Mouse (Mus musculus) hindbrain, embryonic 12.5 days (tissue): ENCODE data around the gene N4bp1. TPM values are rescaled to one million over a fixed set of nuclear protein-coding genes. Genes with fewer than 3 reads are reported as not detected.

Experiments used
- ATAC-seq: fragments of 200-750 bp; cut with Nextera tagmentation; 2 replicates; pipeline ENCODE4 v1.8.0; 2017; ENCODE audit warnings: moderate TSS enrichment; ENCODE audit not compliant: low FRiP score
- H3K27ac ChIP-seq: fragments of 300-500 bp; sonication (generic); 2 replicates; pipeline ENCODE4 v1.5.1; 2016; ENCODE audit warnings: mild to moderate bottlenecking
- H3K27me3 ChIP-seq: fragments of 300-500 bp; sonication (generic); 2 replicates; pipeline ENCODE4 v1.6.1; 2016; ENCODE audit warnings: mild to moderate bottlenecking
- H3K36me3 ChIP-seq: fragments of 300-500 bp; sonication (generic); 2 replicates; pipeline ENCODE4 v1.6.1; 2016; ENCODE audit warnings: mild to moderate bottlenecking
- H3K4me1 ChIP-seq: fragments of 300-500 bp; sonication (generic); 2 replicates; pipeline ENCODE4 v1.6.1; 2016
- H3K4me2 ChIP-seq: fragments of 300-500 bp; sonication (generic); replicated peaks from 2 replicates; pipeline ENCODE4 v1.6.1; 2016; ENCODE audit warnings: mild to moderate bottlenecking
- H3K4me3 ChIP-seq: fragments of 300-500 bp; sonication (generic); 2 replicates; pipeline ENCODE4 v1.5.1; 2016; ENCODE audit warnings: mild to moderate bottlenecking
- H3K9ac ChIP-seq: fragments of 300-500 bp; sonication (generic); 2 replicates; pipeline ENCODE4 v1.6.1; 2016; ENCODE audit warnings: mild to moderate bottlenecking, moderate library complexity
- H3K9me3 ChIP-seq: fragments of 300-500 bp; sonication (generic); replicated peaks from 2 replicates; pipeline ENCODE4 v1.6.1; 2016; ENCODE audit warnings: mild to moderate bottlenecking
- WGBS: fragments of 180-500 bp; shearing (Covaris S2); methylation state at CpG from one replicate; pipeline ENCODE4 v1.1.7; 2016; 5-methylcytosine and 5-hydroxymethylcytosine counted together
- polyA plus RNA-seq: library from polyadenylated mRNA; unstranded; fragments of >200 nt; fragmentation: Nextera tagmentation; extraction: Ambion mirVana; gene quantifications from 2 replicates; pipeline ENCODE4 v1.2.1, GENCODE M21; 2016

The N4bp1 gene
- polyA plus RNA-seq, 1 experiment from 2014 or later: 13.2 TPM

DNA sequence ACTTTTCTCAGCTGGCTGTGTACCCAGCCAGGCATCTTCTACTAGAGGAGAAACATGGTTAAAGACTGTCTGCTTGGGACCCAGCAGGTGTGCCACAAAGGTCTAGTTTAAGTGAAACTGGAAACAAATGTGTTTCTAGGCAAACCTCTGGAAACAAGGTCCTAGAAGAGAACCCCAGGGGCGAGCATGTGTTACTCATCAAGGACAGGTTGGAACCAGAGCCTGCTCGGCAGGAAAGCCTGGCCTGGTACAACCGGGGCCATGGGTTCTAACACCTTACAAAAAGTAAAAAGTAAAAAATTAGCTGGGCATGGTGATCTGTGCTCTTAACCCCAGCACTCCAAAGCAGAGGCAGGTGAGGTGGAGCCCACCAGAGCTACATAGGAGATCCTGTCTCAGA, 38.0 kb downstream of the N4bp1 start:
- H3K9ac ChIP-seq: no peak overlapping the region
- no peak overlapping the region for H3K4me3 ChIP-seq
- no peaks in the 10 kb centered on the region for H3K4me1 ChIP-seq
- no peak overlapping the region for H3K4me2 ChIP-seq
- no peaks in the 10 kb centered on the region for H3K9me3 ChIP-seq
- WGBS: 90% methylated on average over 3 of the region's 3 CpGs
- no peaks in the 10 kb centered on the region for H3K27me3 ChIP-seq
- H3K36me3 ChIP-seq: peaks cover 50% of the 10 kb centered on the region
- no peak for ATAC-seq
- H3K27ac ChIP-seq: no peak overlapping the region

DNA sequence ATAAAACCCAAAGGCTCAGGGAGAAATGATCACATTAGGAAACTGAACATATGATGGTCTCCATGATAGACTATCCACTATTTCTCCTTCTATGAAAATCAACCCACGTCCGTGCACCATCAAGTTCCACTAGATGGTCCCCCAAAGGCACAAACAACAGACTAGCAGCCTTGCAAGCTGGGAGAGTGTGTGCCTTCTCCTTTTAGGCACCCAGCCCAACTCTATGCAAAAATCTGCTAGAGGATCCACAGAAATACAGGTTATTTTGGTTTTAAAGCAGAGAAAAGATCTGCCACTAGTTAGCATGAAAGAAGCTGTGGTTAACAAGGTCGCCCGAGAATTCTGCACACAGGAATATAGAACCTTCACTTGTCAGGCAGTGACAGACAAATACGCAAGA, 39.2 kb downstream of the N4bp1 start:
- no peaks in the 10 kb centered on the region for H3K27me3 ChIP-seq
- ATAC-seq: no peak
- 96% methylated on average over 5 of the region's 5 CpGs for WGBS
- no peaks in the 10 kb centered on the region for H3K9me3 ChIP-seq
- H3K4me3 ChIP-seq: no peak overlapping the region
- no peak overlapping the region for H3K27ac ChIP-seq
- no peak overlapping the region for H3K9ac ChIP-seq
- no peak overlapping the region for H3K4me2 ChIP-seq
- peaks cover 61% of the 10 kb centered on the region for H3K36me3 ChIP-seq
- no peaks in the 10 kb centered on the region for H3K4me1 ChIP-seq

DNA sequence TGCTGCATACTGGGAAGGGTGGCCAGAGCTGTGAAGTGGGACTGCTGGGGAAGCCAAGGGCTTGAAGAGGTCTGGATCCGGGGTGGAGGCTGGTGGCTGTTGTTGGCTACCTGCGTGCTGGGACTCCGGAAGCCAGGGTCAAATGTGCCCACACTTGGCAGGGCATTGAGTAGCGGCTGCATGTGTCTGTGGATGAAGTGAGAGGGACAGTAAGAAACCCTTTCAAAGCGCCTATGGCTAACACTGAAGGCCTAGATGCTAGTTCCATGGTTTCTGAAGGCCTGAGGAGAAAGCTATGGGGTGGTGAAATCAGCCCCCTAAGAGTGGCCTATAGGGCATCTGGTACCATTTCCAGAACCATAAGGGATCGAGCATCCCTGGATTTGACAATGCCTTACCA, 40.2 kb downstream of the N4bp1 start:
- no peak for ATAC-seq
- Histone ChIP-seq H3K36me3 (peaks cover 65% of the 10 kb centered on the region), H3K4me3 (no peak overlapping the region), H3K9me3 (no peaks in the 10 kb centered on the region), H3K4me2 (no peak overlapping the region), H3K27ac (no peak overlapping the region), H3K4me1 (no peaks in the 10 kb centered on the region), H3K27me3 (no peaks in the 10 kb centered on the region), H3K9ac (no peak overlapping the region)
- 95% methylated on average over 6 of the region's 6 CpGs for WGBS

DNA sequence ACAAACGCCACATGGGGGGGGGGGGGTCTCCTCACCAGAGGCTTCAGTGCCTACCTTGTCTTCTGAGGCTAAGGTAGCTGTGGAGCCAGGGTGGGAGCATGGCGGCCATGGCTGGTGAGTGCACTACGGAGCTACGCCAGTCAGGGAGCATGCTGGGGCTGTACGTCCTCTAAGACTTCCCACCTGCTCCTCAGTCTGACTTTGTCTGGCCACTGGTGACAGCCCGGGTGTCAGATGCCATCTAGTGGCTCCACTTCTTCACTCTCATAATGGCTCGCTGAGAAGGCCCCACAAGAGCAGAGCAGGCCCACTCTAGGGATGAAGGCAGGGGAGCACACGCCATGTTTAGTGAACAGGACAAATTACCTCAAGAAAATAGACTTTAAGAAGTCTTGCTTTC, 41.2 kb downstream of the N4bp1 start:
- Histone ChIP-seq H3K4me2 (no peak overlapping the region), H3K9ac (no peak overlapping the region), H3K27ac (no peak overlapping the region), H3K4me1 (no peaks in the 10 kb centered on the region), H3K27me3 (no peaks in the 10 kb centered on the region), H3K9me3 (no peaks in the 10 kb centered on the region), H3K4me3 (no peak overlapping the region), H3K36me3 (peaks cover 72% of the 10 kb centered on the region)
- WGBS: 63% methylated on average over 8 of the region's 8 CpGs
- peak; percentile 50; the same call in 1 of the 2 replicates for ATAC-seq

DNA sequence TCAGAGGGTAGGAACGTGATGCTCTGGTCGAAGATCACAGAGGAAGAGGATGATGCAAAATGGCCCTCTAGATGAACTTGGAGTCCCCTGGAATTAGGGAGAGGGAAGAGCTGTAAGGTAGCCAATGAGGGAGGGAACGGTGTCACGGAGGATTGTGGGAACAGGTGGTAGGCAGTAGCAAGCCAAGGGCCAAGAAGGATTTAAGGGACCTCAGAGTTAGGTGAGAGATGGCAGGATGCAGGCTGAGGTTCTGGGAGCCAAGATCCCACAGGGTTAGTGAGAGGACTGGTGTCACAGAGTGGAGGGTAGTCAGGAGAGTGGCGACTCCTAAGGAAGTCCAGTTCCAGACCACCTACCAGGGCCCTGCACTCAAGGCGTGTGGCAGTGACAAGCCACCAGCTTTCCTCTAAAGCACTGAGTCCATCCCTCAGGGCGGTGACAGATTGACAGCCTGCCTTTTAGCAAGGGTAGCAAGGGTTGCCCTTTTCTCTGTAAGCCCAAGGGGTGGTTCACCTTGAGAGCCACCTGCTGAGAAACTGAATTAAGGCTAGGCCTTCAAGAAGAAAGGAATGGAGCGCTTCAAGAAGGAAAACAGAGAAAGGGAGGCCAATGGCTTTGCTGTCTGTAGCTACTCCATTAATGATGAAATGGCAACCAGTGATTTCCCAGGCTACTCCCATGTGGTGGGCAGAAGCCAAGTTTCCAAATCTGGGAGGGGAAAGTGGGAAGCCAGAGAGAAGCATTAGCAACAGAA, 43.3 kb downstream of the N4bp1 start:
- H3K4me2 ChIP-seq: no peak overlapping the region
- no peak overlapping the region for H3K27ac ChIP-seq
- H3K4me1 ChIP-seq: no peaks in the 10 kb centered on the region
- 87% methylated on average over 8 of the region's 8 CpGs for WGBS
- no peak overlapping the region for H3K4me3 ChIP-seq
- H3K27me3 ChIP-seq: no peaks in the 10 kb centered on the region
- peaks cover 58% of the 10 kb centered on the region for H3K36me3 ChIP-seq
- no peaks in the 10 kb centered on the region for H3K9me3 ChIP-seq
- no peak for ATAC-seq
- H3K9ac ChIP-seq: no peak overlapping the region

DNA sequence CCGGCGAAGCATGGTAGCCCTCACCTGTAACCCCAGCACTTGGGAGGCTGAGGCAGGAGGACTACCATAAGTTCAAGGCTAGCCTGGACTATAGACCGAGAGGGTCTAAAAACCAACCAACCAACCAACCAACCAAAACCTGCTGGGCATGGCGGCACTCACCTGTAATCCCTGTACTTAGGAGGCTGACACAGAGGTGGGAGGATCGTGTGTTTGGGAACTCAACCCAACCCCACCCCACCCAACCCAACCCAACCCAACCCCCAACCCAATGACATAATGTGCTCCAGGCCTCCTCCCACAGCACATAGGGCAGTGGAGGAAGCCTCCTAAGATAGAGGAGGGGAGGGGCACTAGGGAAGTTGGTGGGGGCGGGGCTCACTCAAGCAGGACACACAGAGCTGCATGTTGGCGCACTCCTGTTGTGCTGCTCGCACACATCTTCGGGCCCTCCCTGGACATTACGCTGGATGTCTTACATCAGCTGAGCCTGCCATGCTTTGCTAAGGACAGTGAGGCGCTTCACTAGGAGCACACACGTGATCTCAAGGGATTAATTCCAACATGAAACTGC, 44.9 kb downstream of the N4bp1 start:
- H3K4me3 ChIP-seq: no peak overlapping the region
- peaks cover 53% of the 10 kb centered on the region for H3K36me3 ChIP-seq
- no peak overlapping the region for H3K27ac ChIP-seq
- no peak overlapping the region for H3K4me2 ChIP-seq
- 95% methylated on average over 12 of the region's 12 CpGs for WGBS
- no peaks in the 10 kb centered on the region for H3K9me3 ChIP-seq
- H3K27me3 ChIP-seq: no peaks in the 10 kb centered on the region
- no peak overlapping the region for H3K9ac ChIP-seq
- ATAC-seq: no peak
- H3K4me1 ChIP-seq: no peaks in the 10 kb centered on the region

DNA sequence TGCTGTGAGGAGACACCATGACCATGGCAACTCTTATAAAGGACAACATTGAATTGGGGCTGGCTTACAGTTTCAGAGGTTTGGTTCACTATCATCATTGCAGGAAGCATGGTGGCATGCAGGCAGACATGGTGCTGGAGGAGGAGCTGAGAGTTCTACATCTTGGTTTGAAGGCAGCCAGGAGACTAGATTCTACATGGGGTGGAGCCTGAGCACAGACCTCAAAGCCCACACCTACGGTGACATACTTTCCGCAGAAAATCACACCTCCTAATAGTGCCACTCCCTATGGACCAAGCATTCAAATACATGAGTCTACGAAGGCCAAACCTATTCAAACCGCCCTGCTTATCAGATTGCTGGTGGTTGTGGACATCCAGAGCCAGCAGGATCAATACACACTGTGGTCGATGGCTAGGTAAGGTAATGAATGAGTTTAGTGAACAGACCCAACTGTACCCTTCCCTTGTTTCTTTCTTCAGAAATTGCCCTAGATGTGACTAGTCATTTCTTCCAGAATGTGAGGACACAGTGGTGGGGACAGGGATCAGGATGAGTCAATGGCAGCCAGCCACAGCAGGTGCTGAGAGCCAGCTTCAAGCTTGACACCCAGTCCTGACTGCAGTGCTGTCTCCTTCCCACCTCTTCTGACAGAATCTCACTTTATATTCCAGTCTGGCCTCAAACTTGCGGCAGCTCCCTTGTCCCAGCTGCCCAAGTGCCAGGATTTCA, 46.2 kb downstream of the N4bp1 start:
- H3K9ac ChIP-seq: no peak overlapping the region
- no peaks in the 10 kb centered on the region for H3K4me1 ChIP-seq
- peaks cover 44% of the 10 kb centered on the region for H3K36me3 ChIP-seq
- H3K4me2 ChIP-seq: no peak overlapping the region
- WGBS: 95% methylated on average over 6 of the region's 6 CpGs
- no peak overlapping the region for H3K27ac ChIP-seq
- H3K4me3 ChIP-seq: no peak overlapping the region
- no peaks in the 10 kb centered on the region for H3K9me3 ChIP-seq
- no peaks in the 10 kb centered on the region for H3K27me3 ChIP-seq
- ATAC-seq: no peak

DNA sequence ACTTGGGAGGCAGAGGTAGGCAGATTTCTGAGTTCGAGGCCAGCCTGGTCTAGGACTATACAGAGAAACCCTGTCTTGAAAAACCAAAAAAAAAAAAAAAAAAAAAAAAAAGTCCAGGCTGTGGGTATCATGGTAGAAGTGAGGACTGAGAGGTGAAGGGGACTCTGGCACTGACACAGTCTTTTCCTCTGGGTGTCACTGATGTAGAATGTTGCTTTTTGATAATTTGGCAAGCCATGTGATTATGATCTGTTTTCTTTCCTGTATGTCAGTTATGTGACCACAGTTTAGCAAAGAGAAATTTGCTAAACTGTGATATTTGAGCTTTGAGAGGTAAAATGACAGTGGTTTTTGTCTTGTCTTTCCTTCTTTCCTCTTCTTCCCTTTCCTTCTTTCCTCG, 47.8 kb downstream of the N4bp1 start:
- 75% methylated on average over 2 of the region's 2 CpGs for WGBS
- no peaks in the 10 kb centered on the region for H3K9me3 ChIP-seq
- H3K27ac ChIP-seq: no peak overlapping the region
- peaks cover 29% of the 10 kb centered on the region for H3K36me3 ChIP-seq
- no peaks in the 10 kb centered on the region for H3K4me1 ChIP-seq
- no peak overlapping the region for H3K4me3 ChIP-seq
- no peak overlapping the region for H3K9ac ChIP-seq
- H3K27me3 ChIP-seq: no peaks in the 10 kb centered on the region
- ATAC-seq: no peak
- no peak overlapping the region for H3K4me2 ChIP-seq

DNA sequence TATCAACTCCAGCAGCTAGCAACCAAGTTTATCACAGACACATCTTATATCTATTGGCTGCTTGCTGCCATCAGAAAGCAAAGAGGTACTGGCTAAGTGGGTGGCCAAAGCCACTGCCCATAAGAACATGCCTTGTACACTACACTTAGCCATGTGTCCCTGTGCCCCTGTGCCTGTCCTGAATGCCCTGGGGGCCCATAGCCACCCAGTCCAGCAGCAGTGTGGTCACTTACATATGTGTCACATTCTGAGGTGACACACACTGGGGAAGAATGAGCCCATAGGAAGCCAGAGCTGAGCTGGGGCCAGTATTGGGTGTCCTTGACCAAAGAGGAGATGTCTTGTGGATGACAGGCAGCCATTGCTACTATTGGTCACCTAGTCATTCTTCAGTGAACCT, 49.2 kb downstream of the N4bp1 start:
- H3K27ac ChIP-seq: no peak overlapping the region
- no peak for ATAC-seq
- no peaks in the 10 kb centered on the region for H3K4me1 ChIP-seq
- H3K9me3 ChIP-seq: no peaks in the 10 kb centered on the region
- H3K27me3 ChIP-seq: no peaks in the 10 kb centered on the region
- H3K36me3 ChIP-seq: peaks cover 16% of the 10 kb centered on the region
- no peak overlapping the region for H3K4me2 ChIP-seq
- no peak overlapping the region for H3K4me3 ChIP-seq
- no peak overlapping the region for H3K9ac ChIP-seq

DNA sequence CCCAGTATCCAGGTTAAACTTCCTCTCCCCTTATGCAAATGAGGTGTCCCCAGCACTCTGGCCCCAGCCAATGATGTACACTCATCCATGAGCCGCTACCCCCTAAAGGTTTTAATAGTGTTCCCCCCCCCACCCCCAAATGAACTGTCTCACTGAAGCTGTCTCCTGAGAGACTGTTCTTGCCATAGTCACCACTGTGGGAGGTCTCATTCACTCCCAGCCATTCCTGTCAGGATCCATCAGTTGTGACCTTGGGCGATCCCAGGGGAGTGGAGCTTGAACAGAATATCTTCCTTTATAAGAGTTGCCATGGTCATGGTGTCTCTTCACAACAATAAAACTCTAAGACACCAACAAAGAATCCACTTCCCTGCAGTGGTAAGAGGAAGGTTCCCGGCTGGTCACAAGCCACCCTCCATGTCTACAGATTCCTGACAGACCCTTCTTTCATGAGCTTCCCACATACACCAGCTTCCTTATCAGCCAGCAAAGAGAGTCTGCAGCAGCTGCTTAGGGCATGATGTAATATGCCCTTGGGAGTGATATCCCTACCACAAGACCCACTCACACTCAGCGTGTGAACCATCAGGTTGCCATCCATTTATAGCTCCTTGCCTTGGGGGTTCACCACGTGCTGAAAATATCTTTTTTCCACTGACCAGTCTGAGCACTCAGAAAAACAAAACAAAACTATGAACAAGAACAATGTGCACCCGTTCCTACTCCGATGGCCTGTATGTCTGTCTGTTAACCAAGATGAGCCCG, 50.4 kb downstream of the N4bp1 start:
- no peak overlapping the region for H3K4me3 ChIP-seq
- no peak for ATAC-seq
- no peak overlapping the region for H3K4me2 ChIP-seq
- H3K27me3 ChIP-seq: no peaks in the 10 kb centered on the region
- no peak overlapping the region for H3K27ac ChIP-seq
- H3K9ac ChIP-seq: no peak overlapping the region
- H3K9me3 ChIP-seq: no peaks in the 10 kb centered on the region
- H3K4me1 ChIP-seq: no peaks in the 10 kb centered on the region
- 86% methylated on average over 8 of the region's 8 CpGs for WGBS
- peaks cover 5% of the 10 kb centered on the region; the same call in 1 of the 2 replicates for H3K36me3 ChIP-seq

DNA sequence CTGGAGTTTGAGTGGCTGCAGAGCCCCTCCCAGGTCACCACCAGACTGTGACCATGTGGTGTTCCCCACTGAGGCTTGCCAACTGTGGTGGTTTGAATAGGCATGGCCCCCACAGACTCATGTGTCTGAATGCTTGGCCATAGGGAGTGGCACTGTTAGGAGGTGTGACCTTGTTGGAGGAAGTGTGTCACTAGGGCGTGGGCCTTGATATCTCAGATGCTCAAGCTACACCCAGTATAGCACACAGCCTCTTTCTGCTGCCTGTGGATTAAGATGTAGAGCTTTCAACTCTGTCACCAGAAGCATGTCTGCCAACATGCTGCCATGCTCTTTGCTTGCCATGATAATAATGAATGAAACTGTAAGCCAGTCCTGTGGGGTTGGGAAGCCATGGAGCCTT, 51.1 kb downstream of the N4bp1 start:
- H3K4me2 ChIP-seq: no peak overlapping the region
- WGBS: 89% methylated on average over 1 of the region's 1 CpGs
- no peaks in the 10 kb centered on the region for H3K27me3 ChIP-seq
- no peaks in the 10 kb centered on the region for H3K9me3 ChIP-seq
- no peak overlapping the region for H3K27ac ChIP-seq
- no peak for ATAC-seq
- H3K4me3 ChIP-seq: no peak overlapping the region
- H3K36me3 ChIP-seq: no peaks in the 10 kb centered on the region
- no peak overlapping the region for H3K9ac ChIP-seq
- H3K4me1 ChIP-seq: no peaks in the 10 kb centered on the region

DNA sequence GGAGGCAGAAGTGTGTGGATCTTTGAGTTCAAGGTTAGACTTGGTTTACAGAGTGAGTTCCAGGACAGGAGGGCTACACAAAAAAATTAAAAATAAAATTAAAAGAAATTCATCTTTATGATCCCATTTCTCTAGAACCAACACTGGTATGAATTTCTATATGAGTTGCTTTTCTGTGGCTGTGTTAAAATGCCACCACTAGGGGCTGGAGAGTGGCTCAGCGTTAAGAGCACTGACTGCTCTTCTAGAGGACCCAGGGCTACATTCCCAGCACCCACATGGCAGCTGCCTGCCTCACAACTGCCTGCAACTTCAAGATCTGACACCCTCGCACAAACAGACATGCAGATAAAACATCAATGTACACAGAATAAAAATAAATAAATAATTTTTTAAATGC, 56.1 kb downstream of the N4bp1 start:
- no peak for ATAC-seq
- no peak overlapping the region for H3K4me2 ChIP-seq
- no peak overlapping the region for H3K4me3 ChIP-seq
- no peak overlapping the region for H3K9ac ChIP-seq
- no peaks in the 10 kb centered on the region for H3K27me3 ChIP-seq
- H3K4me1 ChIP-seq: no peaks in the 10 kb centered on the region
- 60% methylated on average over 2 of the region's 2 CpGs for WGBS
- no peaks in the 10 kb centered on the region for H3K36me3 ChIP-seq
- H3K27ac ChIP-seq: no peak overlapping the region
- no peaks in the 10 kb centered on the region for H3K9me3 ChIP-seq
